Mouse (Mus musculus): ENCODE measurements around the gene Wfdc6b. TPM values are rescaled to one million over a fixed set of nuclear protein-coding genes. Genes with fewer than 3 reads are reported as not detected.

Gene Wfdc6b
- polyA plus RNA-seq, 1 experiment from 2014 or later = not detected

GRCm38 (mm10) chr2:164615386-164615785 is 2.1 kb downstream of the Wfdc6b start:
- DNase-seq (ENCODE audit: low spot score) = no peak
- H3K9me3 ChIP-seq (ENCODE audit: control insufficient read depth, low read length) = no peaks in the 10 kb centered on the region
- no peak for TF ChIP-seq CTCF (IDR thresholded peaks at IDR 0.05; ENCODE audit: low read depth)
- TF ChIP-seq EP300 (optimal IDR thresholded peaks at IDR 0.05) = no peak
- H3K36me3 ChIP-seq (ENCODE audit: control insufficient read depth, insufficient read depth, low read length) = no peaks in the 10 kb centered on the region
- H3K4me1 ChIP-seq (replicated peaks; ENCODE audit: control insufficient read depth, insufficient read depth) = no peaks in the 10 kb centered on the region
- 86% methylated on average over 3 of the region's 3 CpGs for WGBS
- H3K27ac ChIP-seq (replicated peaks) = no peak overlapping the region
- no peak overlapping the region for H3K4me3 ChIP-seq (ENCODE audit: low read depth, low read length)
- H3K9ac ChIP-seq (ENCODE audit: low read length) = no peak overlapping the region
- no peaks in the 10 kb centered on the region for H3K27me3 ChIP-seq (ENCODE audit: control insufficient read depth, insufficient read depth, low read length)
- no peak overlapping the region for H3K4me2 ChIP-seq (replicated peaks; ENCODE audit: low read depth)
- no peak for ATAC-seq (ENCODE audit: low FRiP score, low TSS enrichment)

- DNase-seq (ENCODE audit: low spot score) = no peak
- H3K9ac ChIP-seq (ENCODE audit: low read length) = no peak overlapping the region
- H3K36me3 ChIP-seq (ENCODE audit: control insufficient read depth, insufficient read depth, low read length) = no peaks in the 10 kb centered on the region
- 71% methylated on average over 5 of the region's 5 CpGs for WGBS
- H3K4me1 ChIP-seq (replicated peaks; ENCODE audit: control insufficient read depth, insufficient read depth) = no peaks in the 10 kb centered on the region
- no peak overlapping the region for H3K4me3 ChIP-seq (ENCODE audit: low read depth, low read length)
- H3K9me3 ChIP-seq (ENCODE audit: control insufficient read depth, low read length) = no peaks in the 10 kb centered on the region
- H3K27ac ChIP-seq (replicated peaks) = no peak overlapping the region
- H3K27me3 ChIP-seq (ENCODE audit: control insufficient read depth, insufficient read depth, low read length) = no peaks in the 10 kb centered on the region
- ATAC-seq (ENCODE audit: low FRiP score, low TSS enrichment) = no peak
- TF ChIP-seq CTCF (IDR thresholded peaks at IDR 0.05; ENCODE audit: low read depth) (no peak), EP300 (optimal IDR thresholded peaks at IDR 0.05) (no peak)
- no peak overlapping the region for H3K4me2 ChIP-seq (replicated peaks; ENCODE audit: low read depth)
Observed at GRCm38 (mm10) chr2:164619050-164619449, 5.7 kb downstream of the Wfdc6b start.

GRCm38 (mm10) chr2:164621775-164622174 is 8.5 kb downstream of the Wfdc6b start:
- 78% methylated on average over 4 of the region's 4 CpGs for WGBS
- H3K27me3 ChIP-seq (ENCODE audit: control insufficient read depth, insufficient read depth, low read length) = no peaks in the 10 kb centered on the region
- TF ChIP-seq EP300 (optimal IDR thresholded peaks at IDR 0.05) (no peak), CTCF (IDR thresholded peaks at IDR 0.05; ENCODE audit: low read depth) (peak; percentile 45)

GRCm38 (mm10) chr2:164635266-164635665 is 21.9 kb downstream of the Wfdc6b start:
- no peak for DNase-seq (ENCODE audit: low spot score)
- Histone ChIP-seq H3K9me3 (ENCODE audit: control insufficient read depth, low read length) (no peaks in the 10 kb centered on the region), H3K4me1 (replicated peaks; ENCODE audit: control insufficient read depth, insufficient read depth) (no peaks in the 10 kb centered on the region), H3K36me3 (ENCODE audit: control insufficient read depth, insufficient read depth, low read length) (no peaks in the 10 kb centered on the region), H3K4me2 (replicated peaks; ENCODE audit: low read depth) (no peak overlapping the region), H3K9ac (ENCODE audit: low read length) (no peak overlapping the region), H3K4me3 (ENCODE audit: low read depth, low read length) (no peak overlapping the region), H3K27me3 (ENCODE audit: control insufficient read depth, insufficient read depth, low read length) (no peaks in the 10 kb centered on the region), H3K27ac (replicated peaks) (no peak overlapping the region)
- WGBS = 75% methylated on average over 9 of the region's 9 CpGs
- no peak for ATAC-seq (ENCODE audit: low FRiP score, low TSS enrichment)
- peak; percentile 53 for TF ChIP-seq CTCF (IDR thresholded peaks at IDR 0.05; ENCODE audit: low read depth)
- no peak for TF ChIP-seq EP300 (optimal IDR thresholded peaks at IDR 0.05)

More at GRCm38 (mm10) chr2:164621775-164622174, 8.5 kb downstream of the Wfdc6b start:
- ATAC-seq (ENCODE audit: low FRiP score, low TSS enrichment) (no peak), DNase-seq (ENCODE audit: low spot score) (no peak)
- H3K4me3 ChIP-seq (ENCODE audit: low read depth, low read length) = no peak overlapping the region
- no peak overlapping the region for H3K27ac ChIP-seq (replicated peaks)
- H3K9me3 ChIP-seq (ENCODE audit: control insufficient read depth, low read length) = no peaks in the 10 kb centered on the region
- H3K4me1 ChIP-seq (replicated peaks; ENCODE audit: control insufficient read depth, insufficient read depth) = no peaks in the 10 kb centered on the region
- H3K9ac ChIP-seq (ENCODE audit: low read length) = no peak overlapping the region
- no peak overlapping the region for H3K4me2 ChIP-seq (replicated peaks; ENCODE audit: low read depth)
- no peaks in the 10 kb centered on the region for H3K36me3 ChIP-seq (ENCODE audit: control insufficient read depth, insufficient read depth, low read length)

GRCm38 (mm10) chr2:164638696-164639095 is 25.4 kb downstream of the Wfdc6b start, which contains the start of gene Wfdc16:
Gene Wfdc16 (minus strand): TSS chr2:164638796.
- Histone ChIP-seq H3K27ac (replicated peaks) (no peak within 1 kb of the TSS), H3K36me3 (ENCODE audit: control insufficient read depth, insufficient read depth, low read length) (no peaks in the 10 kb centered on the region), H3K4me1 (replicated peaks; ENCODE audit: control insufficient read depth, insufficient read depth) (no peaks in the 10 kb centered on the region), H3K27me3 (ENCODE audit: control insufficient read depth, insufficient read depth, low read length) (no peaks in the 10 kb centered on the region), H3K4me2 (replicated peaks; ENCODE audit: low read depth) (no peak within 1 kb of the TSS), H3K9me3 (ENCODE audit: control insufficient read depth, low read length) (no peaks in the 10 kb centered on the region), H3K4me3 (ENCODE audit: low read depth, low read length) (no peak within 1 kb of the TSS), H3K9ac (ENCODE audit: low read length) (no peak within 1 kb of the TSS)
- TF ChIP-seq EP300 (optimal IDR thresholded peaks at IDR 0.05) (no peak), CTCF (IDR thresholded peaks at IDR 0.05; ENCODE audit: low read depth) (no peak)
- WGBS = 77% methylated on average over 3 of the region's 3 CpGs
- ATAC-seq (ENCODE audit: low FRiP score, low TSS enrichment) (no peak), DNase-seq (ENCODE audit: low spot score) (no peak)

GRCm38 (mm10) chr2:164641129-164641528 is 27.8 kb downstream of the Wfdc6b start:
- 67% methylated on average over 7 of the region's 7 CpGs for WGBS
- DNase-seq (ENCODE audit: low spot score) (no peak), ATAC-seq (ENCODE audit: low FRiP score, low TSS enrichment) (no peak)
- H3K27me3 ChIP-seq (ENCODE audit: control insufficient read depth, insufficient read depth, low read length) = no peaks in the 10 kb centered on the region
- no peak overlapping the region for H3K4me2 ChIP-seq (replicated peaks; ENCODE audit: low read depth)
- no peaks in the 10 kb centered on the region for H3K4me1 ChIP-seq (replicated peaks; ENCODE audit: control insufficient read depth, insufficient read depth)
- no peak overlapping the region for H3K27ac ChIP-seq (replicated peaks)
- TF ChIP-seq CTCF (IDR thresholded peaks at IDR 0.05; ENCODE audit: low read depth) = no peak
- no peak for TF ChIP-seq EP300 (optimal IDR thresholded peaks at IDR 0.05)
- H3K9me3 ChIP-seq (ENCODE audit: control insufficient read depth, low read length) = no peaks in the 10 kb centered on the region
- H3K36me3 ChIP-seq (ENCODE audit: control insufficient read depth, insufficient read depth, low read length) = no peaks in the 10 kb centered on the region
- no peak overlapping the region for H3K4me3 ChIP-seq (ENCODE audit: low read depth, low read length)
- H3K9ac ChIP-seq (ENCODE audit: low read length) = no peak overlapping the region

Data from stomach, postnatal 0 days (tissue).